Mouse (Mus musculus) bone marrow, adult 2 months (tissue): ENCODE data around the gene H1foo. TPM values are rescaled to one million over a fixed set of nuclear protein-coding genes. Genes with fewer than 3 reads are reported as not detected.

Source experiments
- H3K27ac ChIP-seq: fragments of 200-500 bp; 2 replicates; pipeline ENCODE4 v1.5.1; 2012; ENCODE audit warnings: low read depth, mild to moderate bottlenecking, control low read depth, inconsistent platforms, low read length; ENCODE audit not compliant: control insufficient read depth, poor library complexity, insufficient read depth
- H3K4me1 ChIP-seq: fragments of 200-500 bp; 2 replicates; pipeline ENCODE4 v1.6.1; 2011; ENCODE audit warnings: low read length; ENCODE audit not compliant: control insufficient read depth, insufficient read depth
- H3K4me3 ChIP-seq: fragments of 200-500 bp; replicated peaks from 2 replicates; pipeline ENCODE3; 2011; ENCODE audit warnings: mild to moderate bottlenecking, low read depth, low read length, control low read depth; ENCODE audit not compliant: control insufficient read depth
- CTCF ChIP-seq: fragments of 200-500 bp; IDR thresholded peaks from 2 replicates; pipeline ENCODE4 v1.5.1; 2011; ENCODE audit warnings: low read length, control low read depth; ENCODE audit not compliant: control insufficient read depth, insufficient read depth
- POLR2A ChIP-seq: fragments of 200-500 bp; IDR thresholded peaks from 2 replicates; pipeline ENCODE4 v1.6.1; 2011; ENCODE audit warnings: low read depth, mild to moderate bottlenecking, control low read depth, low read length, borderline replicate concordance; ENCODE audit not compliant: control insufficient read depth
- WGBS: fragments of 180-500 bp; shearing (Covaris S2); methylation state at CpG from one replicate; pipeline ENCODE4 v1.1.7; 2018; 5-methylcytosine and 5-hydroxymethylcytosine counted together
- polyA plus RNA-seq: library from polyadenylated mRNA; stranded (reverse); fragments of >200 nt; gene quantifications from 2 replicates; pipeline ENCODE4 v1.2.4, GENCODE M21; 2011; ENCODE audit warnings: low replicate concordance; ENCODE audit not compliant: missing spikeins, insufficient read depth, insufficient read length

The H1foo gene
- polyA plus RNA-seq, 1 experiment = not detected

DNA sequence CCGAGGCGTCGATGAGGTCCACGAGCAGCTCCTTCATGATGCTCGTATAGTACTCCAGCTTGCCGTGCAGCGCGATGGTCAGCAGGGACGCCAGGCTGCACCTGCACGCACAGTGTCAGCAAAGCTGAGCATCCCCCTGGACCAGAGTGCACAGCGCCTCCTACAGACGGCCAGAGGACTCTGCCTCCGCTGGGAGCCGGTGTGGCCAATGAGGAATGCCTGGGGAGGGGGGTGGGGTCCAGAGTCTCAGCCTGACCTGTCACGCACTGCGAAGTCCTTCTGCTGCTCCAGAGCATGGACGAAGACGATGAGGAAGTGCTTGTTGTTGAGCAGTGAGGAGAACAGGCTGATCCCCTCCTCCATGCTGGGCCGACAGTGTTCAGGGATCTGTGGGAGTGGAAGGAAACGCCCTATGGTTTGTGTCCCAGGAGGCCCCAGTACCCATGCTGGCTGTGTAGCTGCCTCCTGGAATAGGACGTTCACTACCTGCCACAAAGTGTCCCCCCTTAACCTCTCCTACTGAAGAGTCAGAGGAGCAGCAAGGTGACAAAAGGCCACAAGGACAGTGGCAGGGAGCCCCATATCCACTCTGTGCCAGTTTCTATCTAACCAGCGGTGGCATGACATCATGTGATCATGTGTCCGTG is 17.8 kb downstream of the H1foo start:
- TF ChIP-seq POLR2A (no peak), CTCF (no peak; the same call in 1 of the 2 replicates)
- 91% methylated on average over 23 of the region's 23 CpGs for WGBS

DNA sequence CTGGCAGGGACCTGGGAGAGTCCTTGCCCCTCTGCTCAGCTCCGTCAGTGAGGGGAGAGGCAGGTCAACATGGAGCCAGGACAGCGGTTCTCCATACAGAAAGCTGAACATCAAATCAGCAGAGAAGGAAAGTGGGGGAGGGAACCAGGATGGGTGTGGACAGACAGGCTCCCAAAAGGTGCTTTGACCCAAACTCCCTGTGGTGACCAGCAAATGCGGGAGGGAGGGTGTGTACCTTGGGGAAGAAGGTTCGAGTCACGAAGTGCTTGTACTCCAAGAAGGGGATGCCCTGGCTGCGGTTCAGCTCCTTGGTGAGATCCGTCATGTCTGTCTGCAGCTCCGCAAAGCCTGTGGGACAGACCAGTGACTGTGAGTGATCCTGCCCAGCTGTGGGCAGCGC is 18.9 kb downstream of the H1foo start:
- 92% methylated on average over 9 of the region's 9 CpGs for WGBS
- Histone ChIP-seq H3K4me1 (no peaks in the 10 kb centered on the region; the same call in 1 of the 2 replicates), H3K27ac (no peak overlapping the region), H3K4me3 (no peak overlapping the region)
- TF ChIP-seq POLR2A (no peak), CTCF (no peak)

More for the DNA sequence above, 17.8 kb downstream of the H1foo start:
- H3K4me3 ChIP-seq = no peak overlapping the region
- no peak overlapping the region for H3K27ac ChIP-seq
- H3K4me1 ChIP-seq = no peaks in the 10 kb centered on the region; the same call in 1 of the 2 replicates

GRCm38 (mm10) chr6:115966227-115966966 is 21.7 kb downstream of the H1foo start:
- Histone ChIP-seq H3K27ac (no peak overlapping the region), H3K4me1 (peaks cover 15% of the 10 kb centered on the region), H3K4me3 (no peak overlapping the region)
- 85% methylated on average over 19 of the region's 19 CpGs for WGBS
- no peak for TF ChIP-seq CTCF
- TF ChIP-seq POLR2A = no peak

- no peak overlapping the region for H3K27ac ChIP-seq
- H3K4me1 ChIP-seq = peaks cover 15% of the 10 kb centered on the region
- H3K4me3 ChIP-seq = no peak overlapping the region
- WGBS = 74% methylated on average over 15 of the region's 15 CpGs
- no peak for TF ChIP-seq CTCF
- no peak for TF ChIP-seq POLR2A
These were observed 22.6 kb downstream of the H1foo start for GRCm38 (mm10) chr6:115967291-115967880.

DNA sequence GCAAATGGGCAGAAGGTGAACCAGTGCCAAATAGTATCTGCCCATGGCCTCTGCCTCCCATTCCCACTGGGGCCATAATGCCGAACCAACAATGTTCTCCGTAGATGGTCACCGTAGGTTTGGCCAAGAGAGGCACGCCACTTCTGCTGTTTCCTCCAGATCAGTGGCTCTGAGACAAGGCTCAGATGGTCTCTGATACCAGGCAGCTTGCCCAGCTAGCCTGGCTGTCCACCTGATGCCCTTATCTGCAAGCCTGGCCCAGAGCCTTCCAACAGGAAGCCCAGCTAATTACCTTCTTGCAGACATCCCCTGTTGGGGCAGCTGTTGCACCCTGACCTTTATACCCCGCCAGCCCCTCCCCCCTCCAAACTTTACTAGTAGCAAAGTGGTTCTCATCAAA is 23.3 kb downstream of the H1foo start:
- no peak overlapping the region for H3K4me3 ChIP-seq
- peaks cover 17% of the 10 kb centered on the region for H3K4me1 ChIP-seq
- WGBS = 68% methylated on average over 5 of the region's 5 CpGs
- TF ChIP-seq POLR2A = no peak
- TF ChIP-seq CTCF = no peak
- H3K27ac ChIP-seq = peak overlapping the region; percentile 26; the same call in 1 of the 2 replicates

GRCm38 (mm10) chr6:115968700-115969099 is 24.0 kb downstream of the H1foo start:
- TF ChIP-seq POLR2A = no peak
- TF ChIP-seq CTCF = no peak
- Histone ChIP-seq H3K4me1 (peaks cover 17% of the 10 kb centered on the region), H3K27ac (peak overlapping the region; percentile 26; the same call in 1 of the 2 replicates), H3K4me3 (no peak overlapping the region)
- WGBS = 50% methylated on average over 6 of the region's 6 CpGs

- TF ChIP-seq CTCF (no peak), POLR2A (peak; percentile 25; the same call in 1 of the 2 replicates)
- 35% methylated on average over 9 of the region's 9 CpGs for WGBS
- peak overlapping the region; percentile 59 for H3K4me3 ChIP-seq
- H3K27ac ChIP-seq = peak overlapping the region; percentile 83
- peaks cover 17% of the 10 kb centered on the region for H3K4me1 ChIP-seq
These were observed 24.4 kb downstream of the H1foo start for GRCm38 (mm10) chr6:115969103-115969502.

DNA sequence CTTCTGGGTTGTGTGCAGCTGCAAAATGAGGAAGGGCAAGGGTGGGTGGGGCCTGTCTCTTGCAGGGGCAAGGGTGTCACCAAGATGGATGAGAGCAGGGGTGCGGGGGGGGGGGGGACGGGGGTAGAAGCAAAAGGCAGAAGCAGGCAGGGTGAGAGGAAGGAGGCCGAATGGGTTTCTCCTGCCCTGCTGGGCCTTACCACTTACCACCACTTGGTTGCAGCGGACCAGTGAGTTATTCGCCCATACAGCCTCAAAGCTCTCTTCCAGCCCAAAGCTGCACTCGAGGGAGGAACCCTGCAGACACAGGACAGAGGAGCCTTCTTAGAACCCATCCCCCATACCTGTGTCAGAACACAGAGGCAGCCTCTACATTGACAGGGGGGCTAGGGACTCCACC is 25.2 kb downstream of the H1foo start:
- TF ChIP-seq POLR2A (no peak), CTCF (peak; percentile 18; the same call in 1 of the 2 replicates)
- peak overlapping the region; percentile 83 for H3K27ac ChIP-seq
- peaks cover 17% of the 10 kb centered on the region for H3K4me1 ChIP-seq
- no peak overlapping the region for H3K4me3 ChIP-seq
- 8% methylated on average over 6 of the region's 6 CpGs for WGBS
